Mouse (Mus musculus) leukemia stem cell, adult 10-12 weeks (primary cell): ENCODE measurements around the gene Ppp2r2d. TPM values are rescaled to one million over a fixed set of nuclear protein-coding genes. Genes with fewer than 3 reads are reported as not detected.

Experiments used
- polyA plus RNA-seq: library from polyadenylated mRNA; stranded (reverse); fragments of >175 nt; gene quantifications from 2 replicates; pipeline ENCODE4 v1.2.3, GENCODE M21; 2012; ENCODE audit warnings: low replicate concordance

Ppp2r2d gene
- polyA plus RNA-seq, result 20.4 and 23.4 TPM in 2 replicates

DNA sequence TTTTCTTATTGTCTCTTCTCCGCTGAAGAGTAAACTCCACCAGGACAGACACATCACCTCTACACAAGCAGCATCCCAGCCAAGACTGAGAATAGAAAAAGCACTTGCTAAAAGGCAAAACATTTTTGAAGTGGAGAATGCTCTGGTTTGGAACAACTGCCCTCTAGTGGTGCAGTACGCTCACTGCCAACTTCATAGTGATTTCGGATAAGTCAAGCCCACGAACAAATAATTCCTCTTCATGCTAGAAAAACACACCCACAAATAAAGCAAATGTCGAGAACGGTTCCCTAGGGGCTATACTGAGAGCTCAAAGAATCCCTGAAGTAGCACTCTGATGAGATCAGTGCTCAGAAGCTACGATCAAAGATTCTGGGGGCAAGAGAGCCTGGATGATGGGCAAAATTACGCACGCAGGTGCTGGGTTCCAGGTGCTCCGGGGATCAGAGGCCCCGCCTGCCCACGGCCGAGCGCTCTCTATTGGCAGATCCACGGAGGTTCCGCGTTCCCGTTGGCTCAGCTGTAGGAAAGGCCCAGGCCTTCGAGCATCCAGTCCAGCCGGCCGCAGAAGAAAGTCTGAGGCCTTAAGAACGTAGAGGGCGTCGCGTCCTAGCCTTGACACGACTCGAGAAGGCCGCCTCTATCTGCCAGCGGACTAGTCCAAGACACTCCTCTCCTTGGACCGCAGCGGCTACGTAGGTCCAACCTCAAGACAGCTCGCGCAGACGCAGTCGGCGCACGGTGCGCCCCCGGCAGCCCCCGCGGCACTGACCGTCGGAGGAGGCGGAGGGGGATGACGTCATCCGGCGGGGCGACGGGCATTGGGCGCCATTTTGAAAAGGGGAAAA is at the start of gene Ppp2r2d, which contains the start of gene Mapk1ip1:
Ppp2r2d (plus strand) TSS at position 536 of the 848 bp plus-strand sequence.
Mapk1ip1 (minus strand) TSS at position 730 of the 848 bp plus-strand sequence.

DNA sequence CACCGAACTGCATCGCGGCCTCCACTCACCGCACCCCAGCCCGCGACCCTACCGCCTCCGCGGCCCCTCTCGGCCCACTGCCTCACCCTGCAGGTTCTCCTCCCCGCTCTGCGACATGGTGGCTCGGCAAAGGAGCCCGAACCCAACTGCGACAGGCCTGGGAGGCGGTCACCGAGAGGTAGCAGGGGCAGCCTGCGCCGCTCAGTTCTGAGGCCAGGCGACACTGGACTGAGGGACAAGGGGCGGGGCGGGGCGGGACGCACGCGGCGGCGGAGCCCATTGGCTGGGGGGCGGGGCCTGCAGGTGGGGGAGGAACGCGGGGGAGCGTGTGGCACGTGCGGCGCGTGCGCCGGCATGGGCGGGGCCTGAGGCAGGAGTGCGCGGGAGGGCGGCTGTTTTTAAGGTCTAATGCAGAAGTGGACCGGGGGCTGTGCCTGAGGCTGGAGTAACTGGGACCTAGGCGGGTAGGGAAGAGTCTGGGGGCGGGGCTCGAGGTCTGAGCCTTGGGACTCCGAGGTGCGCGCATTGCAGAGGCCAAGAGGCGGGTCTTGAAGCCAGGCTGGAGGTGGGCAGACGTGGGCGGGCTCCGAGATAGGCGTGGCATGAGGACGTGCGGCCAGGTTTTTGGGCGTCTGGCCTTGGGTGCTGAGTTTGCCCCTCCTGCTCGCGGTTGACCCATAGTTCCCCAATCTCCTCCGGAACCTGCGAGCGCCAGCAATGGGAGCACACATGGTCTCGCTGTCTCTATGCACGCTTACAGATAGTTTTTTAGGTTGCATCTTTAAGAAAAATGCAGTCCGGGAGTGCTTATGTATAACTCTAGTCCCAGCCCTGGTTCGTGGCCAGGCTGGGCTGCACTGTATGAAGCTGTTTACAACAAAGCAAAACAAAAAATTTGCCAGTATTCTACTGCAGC is 63.7 kb downstream of the Ppp2r2d start, which contains the start of gene Bnip3:
Bnip3 (minus strand) TSS at position 243 of the 916 bp plus-strand sequence.

Other genes with a start within 250 kb of the Ppp2r2d start
- gene Mapk1ip1, start 194 bp downstream of the Ppp2r2d start, polyA plus RNA-seq, result 4.5 and 10.4 TPM in 2 replicates
- gene Bnip3, start 63.4 kb downstream of the Ppp2r2d start, polyA plus RNA-seq, result 1.2 and 4.3 TPM in 2 replicates
- not detected in 2 replicates for gene Jakmip3, start 94.7 kb downstream of the Ppp2r2d start, polyA plus RNA-seq
- 0.06 TPM in 1 of 2 replicates, not detected in the other for gene Dpysl4, start 239.9 kb downstream of the Ppp2r2d start, polyA plus RNA-seq